ENCODE assay signal across 8 mouse cellular contexts in the genomic region with DNA sequence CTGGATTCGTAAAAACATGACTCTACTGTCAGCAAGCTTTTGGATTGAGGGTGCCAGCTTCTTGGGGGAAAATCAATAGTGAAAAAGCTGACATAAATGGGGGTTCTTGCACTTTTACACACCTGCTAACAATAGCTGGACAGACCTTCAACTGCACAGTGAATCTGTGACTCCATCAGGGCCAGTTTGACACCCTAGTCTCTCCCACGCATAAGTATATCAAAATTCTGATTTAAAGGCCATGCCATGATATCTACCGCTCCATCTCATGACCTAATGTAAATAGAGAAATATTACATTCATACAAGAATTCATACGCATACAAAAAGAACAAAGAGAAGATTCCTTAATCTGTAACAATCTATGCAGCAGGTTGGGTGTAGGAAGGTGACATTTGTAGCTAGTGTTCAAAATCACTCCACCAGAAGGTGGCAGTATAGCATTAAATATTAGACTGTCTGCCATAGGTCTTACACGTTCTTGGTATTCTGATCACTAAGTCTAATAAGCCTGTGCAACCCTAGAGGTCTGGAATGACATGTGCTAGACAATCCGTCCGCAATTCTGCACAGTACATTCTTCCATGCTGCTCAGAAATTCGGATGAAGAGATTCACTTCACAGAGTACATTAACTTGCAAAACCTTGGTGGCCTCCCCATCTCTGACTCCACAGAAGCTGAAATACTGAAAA. TPM values are rescaled to one million over a fixed set of nuclear protein-coding genes. Genes with fewer than 3 reads are reported as not detected.
DNase-seq lines count a peak whose midpoint lies in the region; ATAC-seq and TF ChIP-seq lines count a peak whose summit lies in the region.

No protein-coding gene starts in this region.

- peaks cover 17% of the 10 kb centered on the region for H3K4me1 ChIP-seq in liver, adult 2 months (ENCODE audit: control insufficient read depth, insufficient read depth, low read length)
- H3K4me1 ChIP-seq in forebrain, embryonic 12.5 days: peaks cover 7% of the 10 kb centered on the region; the same call in 1 of the 2 replicates
- 0 out of 2 replicates have a peak, but pooled peaks cover 6% of the 10 kb centered on the region for H3K4me1 ChIP-seq in hindbrain, postnatal 0 days (ENCODE audit: insufficient read depth, low read length)
- no peaks in the 10 kb centered on the region for H3K4me1 ChIP-seq in midbrain, embryonic 14.5 days (ENCODE audit: control insufficient read depth, insufficient read depth, low read length)

- no peak overlapping the region for H3K9ac ChIP-seq in liver, adult 2 months (ENCODE audit: low read depth, low read length)
- no peak overlapping the region for H3K9ac ChIP-seq in forebrain, embryonic 12.5 days
- no peak overlapping the region for H3K9ac ChIP-seq in hindbrain, postnatal 0 days (replicated peaks; ENCODE audit: low read length)
- no peak overlapping the region for H3K9ac ChIP-seq in midbrain, embryonic 14.5 days (replicated peaks; ENCODE audit: low read length)

- no peak overlapping the region for H3K4me2 ChIP-seq in forebrain, embryonic 12.5 days
- no peak overlapping the region for H3K4me2 ChIP-seq in hindbrain, postnatal 0 days (ENCODE audit: low read depth, low read length)
- no peak overlapping the region for H3K4me2 ChIP-seq in midbrain, embryonic 14.5 days (ENCODE audit: low read length)

- peak; percentile 71 for ATAC-seq in activated CD4-positive, CD25-positive, alpha-beta regulatory T cell, adult 4 months
- peak; percentile 87 for ATAC-seq in forebrain, embryonic 12.5 days (ENCODE audit: low FRiP score)
- ATAC-seq in hindbrain, postnatal 0 days: peak; percentile 90
- ATAC-seq in midbrain, embryonic 14.5 days (ENCODE audit: low FRiP score, low TSS enrichment): peak; percentile 87

- intact Hi-C loops in left cerebral cortex, adult 2 months (cut with DNase I): loop anchor here (1.0 kb wide), 2 partner anchors 54 to 274 kb away; no protein-coding TSS in a partner anchor

- H3K36me3 ChIP-seq in liver, adult 2 months (ENCODE audit: control insufficient read depth, insufficient read depth, low read length): no peaks in the 10 kb centered on the region
- H3K36me3 ChIP-seq in forebrain, embryonic 12.5 days (replicated peaks): no peaks in the 10 kb centered on the region
- H3K36me3 ChIP-seq in hindbrain, postnatal 0 days (ENCODE audit: insufficient read depth, low read length): no peaks in the 10 kb centered on the region
- H3K36me3 ChIP-seq in midbrain, embryonic 14.5 days (ENCODE audit: control insufficient read depth, insufficient read depth, low read length): no peaks in the 10 kb centered on the region

- no peaks in the 10 kb centered on the region for H3K27me3 ChIP-seq in liver, adult 2 months (ENCODE audit: control insufficient read depth, insufficient read depth, low read length)
- H3K27me3 ChIP-seq in forebrain, embryonic 12.5 days: peaks cover 30% of the 10 kb centered on the region
- no peaks in the 10 kb centered on the region for H3K27me3 ChIP-seq in hindbrain, postnatal 0 days (ENCODE audit: insufficient read depth, low read length)
- peaks cover 3% of the 10 kb centered on the region; the same call in 1 of the 2 replicates for H3K27me3 ChIP-seq in midbrain, embryonic 14.5 days (ENCODE audit: control insufficient read depth, insufficient read depth, low read length)

- WGBS in liver, adult 2 months: 27% methylated on average over 8 of the region's 8 CpGs
- WGBS in forebrain, embryonic 12.5 days: 32% methylated on average over 8 of the region's 8 CpGs
- WGBS in hindbrain, postnatal 0 days: 30% methylated on average over 8 of the region's 8 CpGs
- 27% methylated on average over 8 of the region's 8 CpGs for WGBS in midbrain, embryonic 14.5 days

- H3K27ac ChIP-seq in liver, adult 2 months (replicated peaks; ENCODE audit: insufficient read depth, low read depth, low read length): no peak overlapping the region
- no peak overlapping the region for H3K27ac ChIP-seq in forebrain, embryonic 12.5 days
- no peak overlapping the region for H3K27ac ChIP-seq in hindbrain, postnatal 0 days
- no peak overlapping the region for H3K27ac ChIP-seq in left cerebral cortex, adult 2 months
- no peak overlapping the region for H3K27ac ChIP-seq in midbrain, embryonic 14.5 days (replicated peaks; ENCODE audit: low read depth, low read length)

- H3K9me3 ChIP-seq in forebrain, embryonic 12.5 days: no peaks in the 10 kb centered on the region
- H3K9me3 ChIP-seq in hindbrain, postnatal 0 days (ENCODE audit: low read length): no peaks in the 10 kb centered on the region
- H3K9me3 ChIP-seq in midbrain, embryonic 14.5 days (ENCODE audit: control insufficient read depth, low read length): no peaks in the 10 kb centered on the region

- DNase-seq in liver, adult 2 months (ENCODE audit: extremely low read depth, low read depth, low spot score): peak; percentile 79
- DNase-seq in liver: no peak
- peak; percentile 95 for DNase-seq in hindbrain, postnatal 0 days (ENCODE audit: low spot score)
- DNase-seq in left cerebral cortex, adult 2 months (ENCODE audit: extremely low spot score in 1 of 2, low spot score in 2 of 2): peak in 1 of 2 experiments; percentile 41
- DNase-seq in midbrain, embryonic 14.5 days: peak; percentile 95
- no peak for DNase-seq in gastrocnemius, postnatal 25 days

- TF ChIP-seq POLR2A in liver, adult 2 months (IDR thresholded peaks at IDR 0.05; ENCODE audit: extremely low read depth, insufficient read depth, low read length): no peak

- H3K4me3 ChIP-seq in liver, adult 2 months (ENCODE audit: insufficient read depth, low read depth, low read length): no peak overlapping the region
- no peak overlapping the region for H3K4me3 ChIP-seq in forebrain, embryonic 12.5 days (replicated peaks)
- H3K4me3 ChIP-seq in hindbrain, postnatal 0 days (ENCODE audit: low read length): no peak overlapping the region
- no peak overlapping the region for H3K4me3 ChIP-seq in left cerebral cortex, adult 2 months
- H3K4me3 ChIP-seq in midbrain, embryonic 14.5 days (replicated peaks; ENCODE audit: low read depth, low read length): no peak overlapping the region

- H3K79me2 ChIP-seq in liver, adult 2 months (ENCODE audit: control insufficient read depth, insufficient read depth, low read length): no peaks in the 10 kb centered on the region

- TF ChIP-seq CTCF in liver, adult 2 months (IDR thresholded peaks at IDR 0.05; ENCODE audit: low read depth, low read length): peak; percentile 63
- peak; percentile 81 for TF ChIP-seq CTCF in hindbrain, postnatal 0 days (IDR thresholded peaks at IDR 0.05; ENCODE audit: low read depth)
- peak; percentile 76 for TF ChIP-seq CTCF in left cerebral cortex, adult 2 months (IDR thresholded peaks at IDR 0.05)

RNA-seq across cellular contexts. Expression of a gene that starts 8.6 kb away (rescaled TPM):
- 3,843 and 4,358 TPM in 2 replicates for total RNA-seq in liver, adult 2 months (2014; rRNA removed)
- 2,564 and 2,816 TPM in 2 replicates for polyA plus RNA-seq in liver, adult 2 months (2012; rRNA removed)
- polyA plus RNA-seq in activated CD4-positive, CD25-positive, alpha-beta regulatory T cell, adult 4 months (2017; shearing (Covaris generic)): not detected
- polyA plus RNA-seq in forebrain, embryonic 12.5 days (2016; fragmentation: Nextera tagmentation; extraction: Ambion mirVana): not detected in 2 replicates
- total RNA-seq in hindbrain, postnatal 0 days (2014; rRNA removed): not detected in 2 replicates
- 0.08 and 0.13 TPM in 2 replicates for polyA plus RNA-seq in hindbrain, postnatal 0 days (2015; fragmentation: Nextera tagmentation; extraction: Ambion mirVana)
- not detected for total RNA-seq in left cerebral cortex, adult 2 months (2021)
- polyA plus RNA-seq in midbrain, embryonic 14.5 days (2014; fragmentation: Nextera tagmentation; extraction: Ambion mirVana): not detected in 2 replicates
- total RNA-seq in gastrocnemius, postnatal 25 days (2021): not detected

RNA-seq across cellular contexts. Expression of a gene that starts 27.0 kb away (rescaled TPM):
- total RNA-seq in liver, adult 2 months (2014; rRNA removed): 3,320 and 3,369 TPM in 2 replicates
- 877 and 984 TPM in 2 replicates for polyA plus RNA-seq in liver, adult 2 months (2012; rRNA removed)
- not detected for polyA plus RNA-seq in activated CD4-positive, CD25-positive, alpha-beta regulatory T cell, adult 4 months (2017; shearing (Covaris generic))
- polyA plus RNA-seq in forebrain, embryonic 12.5 days (2016; fragmentation: Nextera tagmentation; extraction: Ambion mirVana): not detected in 2 replicates
- total RNA-seq in hindbrain, postnatal 0 days (2014; rRNA removed): not detected in 2 replicates
- not detected in 2 replicates for polyA plus RNA-seq in hindbrain, postnatal 0 days (2015; fragmentation: Nextera tagmentation; extraction: Ambion mirVana)
- not detected for total RNA-seq in left cerebral cortex, adult 2 months (2021)
- polyA plus RNA-seq in midbrain, embryonic 14.5 days (2014; fragmentation: Nextera tagmentation; extraction: Ambion mirVana): 0.09 TPM in 1 of 2 replicates, not detected in the other
- not detected for total RNA-seq in gastrocnemius, postnatal 25 days (2021)

RNA-seq across cellular contexts. Expression of a gene that starts 50.7 kb away (rescaled TPM):
- total RNA-seq in liver, adult 2 months (2014; rRNA removed): 2,420 and 2,798 TPM in 2 replicates
- 918 and 923 TPM in 2 replicates for polyA plus RNA-seq in liver, adult 2 months (2012; rRNA removed)
- not detected for polyA plus RNA-seq in activated CD4-positive, CD25-positive, alpha-beta regulatory T cell, adult 4 months (2017; shearing (Covaris generic))
- polyA plus RNA-seq in forebrain, embryonic 12.5 days (2016; fragmentation: Nextera tagmentation; extraction: Ambion mirVana): not detected in 2 replicates
- total RNA-seq in hindbrain, postnatal 0 days (2014; rRNA removed): not detected in 2 replicates
- polyA plus RNA-seq in hindbrain, postnatal 0 days (2015; fragmentation: Nextera tagmentation; extraction: Ambion mirVana): not detected in 2 replicates
- not detected for total RNA-seq in left cerebral cortex, adult 2 months (2021)
- not detected in 2 replicates for polyA plus RNA-seq in midbrain, embryonic 14.5 days (2014; fragmentation: Nextera tagmentation; extraction: Ambion mirVana)
- not detected for total RNA-seq in gastrocnemius, postnatal 25 days (2021)

RNA-seq across cellular contexts. Expression of a gene that starts 56.4 kb away (rescaled TPM):
- 34.1 and 35.1 TPM in 2 replicates for total RNA-seq in liver, adult 2 months (2014; rRNA removed)
- polyA plus RNA-seq in liver, adult 2 months (2012; rRNA removed): 20.7 and 21.8 TPM in 2 replicates
- 10 to 100 TPM; 49.5 to 57.0 TPM for polyA plus RNA-seq in activated CD4-positive, CD25-positive, alpha-beta regulatory T cell, adult 4 months (2017; shearing (Covaris generic))
- 115 and 118 TPM in 2 replicates for polyA plus RNA-seq in forebrain, embryonic 12.5 days (2016; fragmentation: Nextera tagmentation; extraction: Ambion mirVana)
- total RNA-seq in hindbrain, postnatal 0 days (2014; rRNA removed): 62.7 and 71.2 TPM in 2 replicates
- polyA plus RNA-seq in hindbrain, postnatal 0 days (2015; fragmentation: Nextera tagmentation; extraction: Ambion mirVana): 74.8 and 77.7 TPM in 2 replicates
- 10 to 100 TPM; 39.4 to 42.4 TPM for total RNA-seq in left cerebral cortex, adult 2 months (2021)
- polyA plus RNA-seq in midbrain, embryonic 14.5 days (2014; fragmentation: Nextera tagmentation; extraction: Ambion mirVana): 103 and 119 TPM in 2 replicates
- 10 to 100 TPM; 18.6 to 20.1 TPM for total RNA-seq in gastrocnemius, postnatal 25 days (2021)

Comparison
In these comparisons a context has a peak if more than half of its experiments do, and no peak if none do; other contexts are left out.
1. DNase-seq: peak in liver, adult 2 months (single experiment), hindbrain, postnatal 0 days (single experiment) and midbrain, embryonic 14.5 days (single experiment); none in liver (single experiment) and gastrocnemius, postnatal 25 days (single experiment).
2. RNA of a gene that starts 8.6 kb away (polyA plus RNA-seq): 2,564 to 2,816 TPM in liver, adult 2 months; 0.08 to 0.13 TPM in hindbrain, postnatal 0 days, not detected in activated CD4-positive, CD25-positive, alpha-beta regulatory T cell, adult 4 months, not detected in forebrain, embryonic 12.5 days and not detected in midbrain, embryonic 14.5 days; every median in the first group is over 1,000 times any median in the second.
3. RNA of a gene that starts 27.0 kb away (polyA plus RNA-seq): 877 to 984 TPM in liver, adult 2 months; 0.09 TPM in midbrain, embryonic 14.5 days, not detected in hindbrain, postnatal 0 days, not detected in activated CD4-positive, CD25-positive, alpha-beta regulatory T cell, adult 4 months and not detected in forebrain, embryonic 12.5 days; every median in the first group is over 100 times any median in the second.
4. RNA of a gene that starts 50.7 kb away (polyA plus RNA-seq): 918 to 923 TPM in liver, adult 2 months; not detected in activated CD4-positive, CD25-positive, alpha-beta regulatory T cell, adult 4 months, not detected in hindbrain, postnatal 0 days, not detected in forebrain, embryonic 12.5 days and not detected in midbrain, embryonic 14.5 days; every median in the first group is over 100 times any median in the second.
5. Peak in every context shown above with its lines, with median percentiles within 50 percentile points of each other: CTCF ChIP-seq and ATAC-seq.